Mouse (Mus musculus) embryonic facial prominence, embryonic 12.5 days (tissue): Measurements from ENCODE around the gene Pptc7. TPM values are rescaled to one million over a fixed set of nuclear protein-coding genes. Genes with fewer than 3 reads are reported as not detected.

Experiments
- ATAC-seq: fragments of 200-750 bp; cut with Nextera tagmentation; 2 replicates; pipeline ENCODE4 v1.8.0; 2017; ENCODE audit not compliant: insufficient number of reproducible peaks, insufficient read depth, low FRiP score, low TSS enrichment
- H3K27ac ChIP-seq: fragments of 300-500 bp; sonication (generic); 2 replicates; pipeline ENCODE4 v1.5.1; 2016; ENCODE audit warnings: mild to moderate bottlenecking
- H3K27me3 ChIP-seq: fragments of 300-500 bp; sonication (generic); 2 replicates; pipeline ENCODE4 v1.6.1; 2016; ENCODE audit warnings: mild to moderate bottlenecking, moderate library complexity
- H3K36me3 ChIP-seq: fragments of 300-500 bp; sonication (generic); 2 replicates; pipeline ENCODE4 v1.6.1; 2016; ENCODE audit warnings: mild to moderate bottlenecking
- H3K4me1 ChIP-seq: fragments of 300-500 bp; sonication (generic); 2 replicates; pipeline ENCODE4 v1.6.1; 2016
- H3K4me2 ChIP-seq: fragments of 300-500 bp; sonication (generic); replicated peaks from 2 replicates; pipeline ENCODE4 v1.6.1; 2016; ENCODE audit warnings: mild to moderate bottlenecking, moderate library complexity
- H3K4me3 ChIP-seq: fragments of 300-500 bp; sonication (generic); 2 replicates; pipeline ENCODE4 v1.5.1; 2016; ENCODE audit warnings: mild to moderate bottlenecking
- H3K9ac ChIP-seq: fragments of 300-500 bp; sonication (generic); 2 replicates; pipeline ENCODE4 v1.6.1; 2016; ENCODE audit warnings: mild to moderate bottlenecking, moderate library complexity
- H3K9me3 ChIP-seq: fragments of 300-500 bp; sonication (generic); 2 replicates; pipeline ENCODE4 v1.6.1; 2016; ENCODE audit warnings: mild to moderate bottlenecking, moderate library complexity
- WGBS: fragments of 180-500 bp; shearing (Covaris S2); methylation state at CpG from one replicate; pipeline ENCODE4 v1.1.7; 2016; 5-methylcytosine and 5-hydroxymethylcytosine counted together
- polyA plus RNA-seq: library from polyadenylated mRNA; unstranded; fragments of >200 nt; fragmentation: Nextera tagmentation; extraction: Ambion mirVana; gene quantifications from 2 replicates; pipeline ENCODE4 v1.2.1, GENCODE M21; 2016

The Pptc7 gene
- polyA plus RNA-seq, 1 experiment from 2014 or later: 11.9 TPM

GRCm38 (mm10) chr5:122319474-122320204 is 35.5 kb downstream of the Pptc7 start:
- no peaks in the 10 kb centered on the region for H3K9me3 ChIP-seq
- H3K4me1 ChIP-seq: 0 out of 2 replicates have a peak, but pooled peaks cover 6% of the 10 kb centered on the region
- no peak overlapping the region for H3K4me3 ChIP-seq
- H3K27ac ChIP-seq: no peak overlapping the region
- no peak overlapping the region for H3K4me2 ChIP-seq
- H3K9ac ChIP-seq: no peak overlapping the region
- peaks cover 48% of the 10 kb centered on the region for H3K36me3 ChIP-seq
- WGBS: 77% methylated on average over 14 of the region's 14 CpGs
- H3K27me3 ChIP-seq: no peaks in the 10 kb centered on the region
- ATAC-seq: no peak

GRCm38 (mm10) chr5:122320205-122320781 is 36.1 kb downstream of the Pptc7 start:
- H3K27me3 ChIP-seq: no peaks in the 10 kb centered on the region
- WGBS: 60% methylated on average over 12 of the region's 12 CpGs
- H3K4me1 ChIP-seq: 0 out of 2 replicates have a peak, but pooled peaks cover under 1% of the 10 kb centered on the region
- no peaks in the 10 kb centered on the region for H3K9me3 ChIP-seq
- H3K36me3 ChIP-seq: peaks cover 54% of the 10 kb centered on the region
- no peak overlapping the region for H3K27ac ChIP-seq
- H3K4me3 ChIP-seq: no peak overlapping the region
- no peak overlapping the region for H3K4me2 ChIP-seq
- no peak overlapping the region for H3K9ac ChIP-seq
- no peak for ATAC-seq

- no peaks in the 10 kb centered on the region for H3K9me3 ChIP-seq
- peaks cover 50% of the 10 kb centered on the region for H3K36me3 ChIP-seq
- H3K27ac ChIP-seq: no peak overlapping the region
- H3K9ac ChIP-seq: no peak overlapping the region
- no peaks in the 10 kb centered on the region for H3K4me1 ChIP-seq
- H3K4me2 ChIP-seq: no peak overlapping the region
- no peaks in the 10 kb centered on the region for H3K27me3 ChIP-seq
- H3K4me3 ChIP-seq: no peak overlapping the region
- ATAC-seq: no peak
- 70% methylated on average over 8 of the region's 8 CpGs for WGBS
Measured at GRCm38 (mm10) chr5:122323523-122323922, 39.4 kb downstream of the Pptc7 start.

GRCm38 (mm10) chr5:122324608-122325431 is 40.7 kb downstream of the Pptc7 start:
- Histone ChIP-seq H3K27me3 (no peaks in the 10 kb centered on the region), H3K4me1 (no peaks in the 10 kb centered on the region), H3K4me2 (no peak overlapping the region), H3K36me3 (peaks cover 50% of the 10 kb centered on the region), H3K4me3 (no peak overlapping the region), H3K9ac (no peak overlapping the region), H3K27ac (no peak overlapping the region), H3K9me3 (no peaks in the 10 kb centered on the region)
- no peak for ATAC-seq
- 91% methylated on average over 23 of the region's 23 CpGs for WGBS

GRCm38 (mm10) chr5:122325477-122325876 is 41.3 kb downstream of the Pptc7 start:
- WGBS: 85% methylated on average over 8 of the region's 8 CpGs
- ATAC-seq: no peak
- Histone ChIP-seq H3K27me3 (no peaks in the 10 kb centered on the region), H3K4me2 (no peak overlapping the region), H3K27ac (no peak overlapping the region), H3K4me3 (no peak overlapping the region), H3K4me1 (no peaks in the 10 kb centered on the region), H3K9ac (no peak overlapping the region), H3K36me3 (peaks cover 43% of the 10 kb centered on the region), H3K9me3 (no peaks in the 10 kb centered on the region)

GRCm38 (mm10) chr5:122327283-122327682 is 43.1 kb downstream of the Pptc7 start:
- WGBS: 84% methylated on average over 3 of the region's 3 CpGs
- no peak overlapping the region for H3K4me2 ChIP-seq
- H3K36me3 ChIP-seq: peaks cover 36% of the 10 kb centered on the region
- H3K4me1 ChIP-seq: no peaks in the 10 kb centered on the region
- H3K27ac ChIP-seq: no peak overlapping the region
- no peak for ATAC-seq
- no peak overlapping the region for H3K4me3 ChIP-seq
- H3K27me3 ChIP-seq: no peaks in the 10 kb centered on the region
- no peak overlapping the region for H3K9ac ChIP-seq
- H3K9me3 ChIP-seq: no peaks in the 10 kb centered on the region

GRCm38 (mm10) chr5:122330269-122330668 is 46.1 kb downstream of the Pptc7 start:
- H3K4me3 ChIP-seq: no peak overlapping the region
- WGBS: 92% methylated on average over 4 of the region's 4 CpGs
- no peaks in the 10 kb centered on the region for H3K27me3 ChIP-seq
- H3K4me2 ChIP-seq: no peak overlapping the region
- no peak for ATAC-seq
- H3K9me3 ChIP-seq: no peaks in the 10 kb centered on the region
- H3K36me3 ChIP-seq: peaks cover 19% of the 10 kb centered on the region; the same call in 1 of the 2 replicates
- H3K27ac ChIP-seq: no peak overlapping the region
- no peak overlapping the region for H3K9ac ChIP-seq
- H3K4me1 ChIP-seq: no peaks in the 10 kb centered on the region

GRCm38 (mm10) chr5:122334682-122335081 is 50.5 kb downstream of the Pptc7 start:
- 83% methylated on average over 3 of the region's 3 CpGs for WGBS
- H3K36me3 ChIP-seq: no peaks in the 10 kb centered on the region
- no peaks in the 10 kb centered on the region for H3K9me3 ChIP-seq
- H3K4me1 ChIP-seq: no peaks in the 10 kb centered on the region
- H3K27me3 ChIP-seq: no peaks in the 10 kb centered on the region
- H3K4me2 ChIP-seq: no peak overlapping the region
- H3K27ac ChIP-seq: no peak overlapping the region
- no peak overlapping the region for H3K4me3 ChIP-seq
- H3K9ac ChIP-seq: no peak overlapping the region
- no peak for ATAC-seq

GRCm38 (mm10) chr5:122336554-122337294 is 52.6 kb downstream of the Pptc7 start:
- no peaks in the 10 kb centered on the region for H3K36me3 ChIP-seq
- H3K27me3 ChIP-seq: no peaks in the 10 kb centered on the region
- WGBS: 93% methylated on average over 7 of the region's 7 CpGs
- no peak for ATAC-seq
- H3K4me1 ChIP-seq: no peaks in the 10 kb centered on the region
- no peak overlapping the region for H3K9ac ChIP-seq
- no peak overlapping the region for H3K27ac ChIP-seq
- no peak overlapping the region for H3K4me2 ChIP-seq
- H3K9me3 ChIP-seq: no peaks in the 10 kb centered on the region
- H3K4me3 ChIP-seq: no peak overlapping the region

GRCm38 (mm10) chr5:122342874-122343273 is 58.7 kb downstream of the Pptc7 start:
- Histone ChIP-seq H3K4me2 (no peak overlapping the region), H3K4me1 (no peaks in the 10 kb centered on the region), H3K36me3 (no peaks in the 10 kb centered on the region), H3K9ac (no peak overlapping the region), H3K27ac (no peak overlapping the region), H3K4me3 (no peak overlapping the region), H3K27me3 (no peaks in the 10 kb centered on the region), H3K9me3 (no peaks in the 10 kb centered on the region)
- no peak for ATAC-seq
- 89% methylated on average over 1 of the region's 1 CpGs for WGBS

- Histone ChIP-seq H3K36me3 (no peaks in the 10 kb centered on the region), H3K4me3 (no peak overlapping the region)
- 60% methylated on average over 7 of the region's 7 CpGs for WGBS
Measured at GRCm38 (mm10) chr5:122343768-122344167, 59.6 kb downstream of the Pptc7 start.

More at GRCm38 (mm10) chr5:122343768-122344167, 59.6 kb downstream of the Pptc7 start:
- no peaks in the 10 kb centered on the region for H3K9me3 ChIP-seq
- no peak for ATAC-seq
- H3K9ac ChIP-seq: no peak overlapping the region
- H3K4me2 ChIP-seq: no peak overlapping the region
- no peak overlapping the region for H3K27ac ChIP-seq
- H3K4me1 ChIP-seq: no peaks in the 10 kb centered on the region
- no peaks in the 10 kb centered on the region for H3K27me3 ChIP-seq
